Mouse (Mus musculus): ENCODE measurements around the gene Bend5. TPM values are rescaled to one million over a fixed set of nuclear protein-coding genes. Genes with fewer than 3 reads are reported as not detected.

Gene Bend5
- total RNA-seq (2022): 10 to 100 TPM; 10.7 to 12.6 (median 11.8) TPM

GRCm38 (mm10) chr4:111414818-111415488 is at the start of gene Bend5:
TSS of gene Bend5 (plus strand) at chr4:111415006.
- peak; percentile 26 to 52 for DNase-seq (ENCODE audit: low spot score in 2 of 2)

DNA sequence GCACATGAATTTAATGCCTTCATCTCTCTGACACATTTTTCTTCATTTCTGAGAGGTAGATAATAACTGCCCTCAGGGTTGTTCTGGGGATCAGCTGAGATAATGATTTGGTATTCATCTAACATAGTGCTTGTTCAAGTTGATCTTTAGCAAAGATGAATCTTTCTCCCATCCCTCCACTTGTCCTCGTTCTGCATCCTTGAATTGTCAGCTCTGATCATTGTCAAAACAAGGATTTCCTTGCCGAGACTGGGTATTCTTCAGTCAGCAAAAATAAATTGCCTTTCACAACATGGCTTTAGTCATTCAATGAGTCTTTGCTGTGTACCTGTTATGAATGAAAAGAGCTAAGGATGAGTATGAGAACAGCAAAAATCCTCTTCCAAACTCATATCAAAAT is 47.0 kb upstream of the Bend5 start:
- DNase-seq (ENCODE audit: low spot score in 2 of 2): no peak

GRCm38 (mm10) chr4:111377159-111377558 is 37.6 kb upstream of the Bend5 start:
- DNase-seq (ENCODE audit: low spot score in 2 of 2): no peak

GRCm38 (mm10) chr4:111378071-111378470 is 36.7 kb upstream of the Bend5 start:
- DNase-seq (ENCODE audit: low spot score in 2 of 2): no peak

DNA sequence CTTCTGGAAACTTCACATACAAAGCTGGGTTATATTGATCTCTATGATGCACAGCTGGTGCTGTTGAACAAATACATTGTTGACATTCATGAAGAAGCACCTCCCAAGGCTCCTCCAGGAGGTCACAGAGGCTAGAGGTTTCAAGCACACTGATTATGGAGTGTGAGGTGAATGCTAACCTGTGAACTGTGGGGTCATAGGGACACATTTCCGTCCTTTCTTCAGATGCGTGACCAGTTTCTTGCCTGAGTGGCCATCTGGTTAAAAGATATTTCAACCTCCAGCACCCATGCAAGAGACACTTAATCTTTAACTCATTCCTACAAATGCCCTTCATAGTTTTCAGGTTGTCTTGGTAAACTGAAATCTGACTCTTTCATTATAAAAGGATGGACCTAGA is 31.7 kb upstream of the Bend5 start:
- no peak for DNase-seq (ENCODE audit: low spot score in 2 of 2)

- no peak for DNase-seq (ENCODE audit: low spot score in 2 of 2)
Observed at GRCm38 (mm10) chr4:111390736-111391135, 24.1 kb upstream of the Bend5 start.

- DNase-seq (ENCODE audit: low spot score in 2 of 2): no peak
Observed at GRCm38 (mm10) chr4:111399784-111400183, 15.0 kb upstream of the Bend5 start.

GRCm38 (mm10) chr4:111400676-111401075 is 14.1 kb upstream of the Bend5 start:
- DNase-seq (ENCODE audit: low spot score in 2 of 2): no peak

GRCm38 (mm10) chr4:111403243-111403642 is 11.6 kb upstream of the Bend5 start:
- DNase-seq (ENCODE audit: low spot score in 2 of 2): no peak

GRCm38 (mm10) chr4:111410731-111411130 is 4.1 kb upstream of the Bend5 start:
- no peak for DNase-seq (ENCODE audit: low spot score in 2 of 2)

DNA sequence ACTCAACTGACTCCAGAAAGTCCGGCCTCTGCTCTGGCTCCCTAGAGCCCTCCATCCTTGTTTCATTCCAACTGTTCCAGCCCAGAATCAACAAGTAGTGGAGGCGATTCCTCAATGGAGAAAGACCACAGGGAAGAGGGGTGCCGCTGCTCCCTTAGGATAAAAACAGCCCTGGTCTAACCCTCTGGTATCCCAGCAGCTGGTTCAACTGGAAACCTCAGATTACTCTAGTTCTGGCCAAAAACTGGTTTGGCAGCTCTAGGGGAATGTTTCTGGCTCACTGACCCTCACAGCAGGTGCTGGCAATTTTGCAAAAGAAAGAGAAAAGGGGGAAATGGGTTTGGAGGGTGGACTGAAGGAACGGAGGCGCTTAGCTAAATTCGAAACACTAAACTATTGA is 407 bp upstream of the Bend5 start:
- no peak for DNase-seq (ENCODE audit: low spot score in 2 of 2)

DNA sequence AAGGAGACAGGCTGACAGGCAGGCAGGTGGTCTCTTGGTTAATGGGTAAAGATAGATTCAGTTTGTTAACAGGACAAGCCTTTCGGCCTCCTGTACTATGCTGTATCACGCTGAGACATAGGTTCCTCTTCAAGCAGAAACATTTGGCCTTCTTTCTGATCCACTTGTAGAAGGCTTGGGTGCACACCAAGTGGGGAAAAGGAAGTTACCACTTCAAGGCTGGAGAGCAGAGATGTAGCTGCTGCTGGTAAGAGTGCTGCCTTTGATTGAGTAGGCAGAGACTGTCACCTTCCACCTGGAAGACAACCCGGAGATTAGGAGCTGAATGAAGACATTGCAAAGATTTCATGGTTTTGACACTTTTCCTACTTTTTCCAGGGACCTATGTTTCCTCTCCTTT is 1.3 kb downstream of the Bend5 start:
- no peak for DNase-seq (ENCODE audit: low spot score in 2 of 2)

GRCm38 (mm10) chr4:111416551-111416950 is 1.7 kb downstream of the Bend5 start:
- no peak for DNase-seq (ENCODE audit: low spot score in 2 of 2)

DNA sequence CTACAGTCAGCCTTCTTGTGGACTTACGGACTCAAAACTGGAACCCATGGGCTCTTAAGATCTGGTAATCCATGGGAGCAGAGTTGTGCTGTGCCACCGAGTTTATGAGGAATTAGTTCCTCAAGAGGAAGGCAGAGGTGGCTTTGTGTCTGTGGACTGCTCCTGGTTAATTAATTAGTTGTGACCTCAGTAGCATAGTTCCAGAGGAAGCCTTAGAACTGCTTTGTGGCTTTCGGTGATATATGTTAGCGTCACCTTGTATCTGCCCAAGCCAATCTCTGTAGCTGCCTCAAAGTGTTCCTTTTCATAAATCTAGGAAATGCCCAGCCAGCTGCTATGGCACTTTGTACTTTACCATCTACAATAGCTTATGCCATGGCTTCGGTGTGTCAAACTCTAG is 2.9 kb downstream of the Bend5 start:
- DNase-seq (ENCODE audit: low spot score in 2 of 2): no peak

DNA sequence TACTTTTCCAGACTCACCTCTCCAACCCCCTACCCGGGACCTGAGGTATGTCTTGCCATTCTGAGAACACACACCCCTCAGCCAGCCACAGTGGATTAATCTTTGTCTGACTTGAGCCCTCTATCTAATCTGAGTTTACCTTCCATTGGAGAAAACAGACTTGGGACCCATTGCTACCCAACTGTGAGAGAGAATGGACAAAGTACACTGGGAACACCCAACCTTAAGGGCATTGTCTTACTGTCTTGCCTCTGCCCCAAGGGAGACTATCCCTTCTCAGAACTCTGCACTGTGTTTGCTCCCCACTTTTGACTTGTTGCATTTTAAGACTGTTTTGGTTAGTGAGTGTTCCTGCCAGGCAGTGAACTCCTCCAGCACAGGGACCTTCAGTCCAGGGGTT is 4.7 kb downstream of the Bend5 start:
- no peak for DNase-seq (ENCODE audit: low spot score in 2 of 2)

DNA sequence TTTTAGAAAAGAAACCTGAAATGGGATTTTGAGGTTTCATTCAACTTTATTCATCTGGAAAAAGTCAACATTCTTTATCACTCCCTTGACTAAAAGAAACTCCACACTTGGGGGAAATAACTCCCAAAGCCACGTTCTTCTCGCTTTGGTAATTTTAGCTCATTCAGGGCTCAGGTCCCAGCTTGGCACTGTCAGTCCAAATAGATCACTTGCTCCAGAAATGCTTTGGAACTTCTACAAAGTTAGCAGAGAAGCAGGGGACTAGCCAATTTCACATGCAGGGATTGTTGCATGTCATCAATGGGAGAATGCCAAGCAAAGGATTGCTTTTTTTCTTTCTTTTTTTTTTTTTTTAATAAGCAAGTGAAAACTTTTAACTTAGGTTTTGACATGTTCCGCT is 5.2 kb downstream of the Bend5 start:
- DNase-seq (ENCODE audit: low spot score in 2 of 2): no peak

GRCm38 (mm10) chr4:111420955-111421354 is 6.1 kb downstream of the Bend5 start:
- DNase-seq (ENCODE audit: low spot score in 2 of 2): no peak

DNA sequence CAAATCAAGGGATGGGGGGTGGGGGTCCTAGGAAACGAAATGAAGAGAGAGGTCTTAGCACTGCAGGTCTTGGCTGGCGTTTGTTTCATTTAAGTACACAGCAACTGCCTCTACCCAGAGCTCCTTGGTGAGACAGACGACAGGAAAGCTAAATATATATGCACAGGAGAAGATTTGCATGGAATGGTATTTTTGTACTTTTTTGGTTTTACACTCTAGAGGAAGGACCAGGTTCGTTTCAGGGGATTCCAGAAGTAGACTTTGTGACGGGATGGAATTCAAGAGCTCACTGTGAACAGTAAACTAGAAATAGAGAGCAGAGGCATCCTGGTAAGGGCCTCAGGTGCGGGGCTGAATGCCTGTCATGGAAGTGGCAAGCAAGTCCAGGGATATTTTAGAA is 7.0 kb downstream of the Bend5 start:
- DNase-seq (ENCODE audit: low spot score in 2 of 2): no peak

DNA sequence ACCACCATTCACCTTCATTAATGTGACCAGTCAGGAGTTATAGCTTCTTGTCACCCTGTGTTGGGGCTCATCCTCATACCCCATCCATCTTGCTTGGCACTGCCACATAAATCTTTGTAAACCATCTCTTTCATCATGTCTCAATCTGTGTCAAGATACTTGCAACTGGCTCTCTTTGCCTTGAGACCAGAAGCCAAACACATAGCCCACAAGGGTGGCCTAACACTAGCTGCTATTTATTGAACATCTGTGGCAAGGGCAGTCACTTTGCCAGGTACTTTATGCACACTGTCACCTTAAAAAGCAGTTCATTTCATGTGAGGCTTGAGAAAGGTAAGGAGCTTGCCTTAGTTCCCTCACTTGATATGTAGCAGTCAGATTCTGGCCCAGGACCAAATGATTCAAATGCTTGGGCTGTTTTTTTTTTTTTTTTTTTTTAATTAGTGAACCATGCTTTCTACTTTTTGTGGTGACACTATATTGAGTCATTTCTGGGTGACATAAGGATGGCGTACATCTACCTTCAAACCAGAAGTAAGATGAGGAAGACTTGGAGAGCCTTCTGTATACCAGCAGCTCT is 9.7 kb downstream of the Bend5 start:
- no peak for DNase-seq (ENCODE audit: low spot score in 2 of 2)

DNA sequence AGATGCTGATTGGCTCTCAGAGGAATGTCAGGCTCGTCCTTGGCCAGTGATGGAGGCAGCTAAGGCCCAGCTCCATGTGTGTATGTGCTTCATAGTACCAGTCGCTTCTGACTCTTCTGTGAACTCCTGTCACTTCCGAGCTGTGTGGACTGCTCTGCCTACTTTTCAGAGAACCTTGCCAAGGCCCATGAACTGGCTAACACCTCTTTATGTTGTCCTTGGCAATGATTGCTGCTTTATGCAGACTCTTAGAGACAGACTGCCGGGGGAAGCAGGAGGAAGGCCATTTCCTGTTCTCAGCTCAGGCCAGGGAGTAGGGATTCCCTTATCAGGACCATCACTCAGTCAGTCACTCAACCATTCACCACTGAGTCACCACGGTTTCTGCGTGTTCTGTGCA is 10.4 kb downstream of the Bend5 start:
- no peak for DNase-seq (ENCODE audit: low spot score in 2 of 2)

DNA sequence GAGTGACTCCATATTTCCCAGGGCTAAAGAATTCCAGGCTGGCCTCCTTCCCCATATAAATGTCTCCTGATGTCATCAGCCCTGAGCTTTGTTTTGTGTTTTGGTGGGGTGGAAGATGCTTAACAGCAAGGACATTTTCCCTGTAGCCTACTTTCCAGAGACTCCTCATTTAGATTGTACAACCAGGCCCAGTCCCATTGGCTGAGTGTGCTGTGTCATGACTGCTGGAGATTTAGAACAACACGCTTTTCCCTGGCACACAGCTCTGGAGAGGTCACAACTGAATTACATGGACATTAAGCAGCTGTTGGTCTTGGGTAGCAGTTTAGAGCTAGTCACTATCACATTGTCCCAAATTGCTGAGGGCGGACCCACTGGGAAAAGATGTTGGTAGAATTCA is 16.4 kb downstream of the Bend5 start:
- no peak for DNase-seq (ENCODE audit: low spot score in 2 of 2)

DNA sequence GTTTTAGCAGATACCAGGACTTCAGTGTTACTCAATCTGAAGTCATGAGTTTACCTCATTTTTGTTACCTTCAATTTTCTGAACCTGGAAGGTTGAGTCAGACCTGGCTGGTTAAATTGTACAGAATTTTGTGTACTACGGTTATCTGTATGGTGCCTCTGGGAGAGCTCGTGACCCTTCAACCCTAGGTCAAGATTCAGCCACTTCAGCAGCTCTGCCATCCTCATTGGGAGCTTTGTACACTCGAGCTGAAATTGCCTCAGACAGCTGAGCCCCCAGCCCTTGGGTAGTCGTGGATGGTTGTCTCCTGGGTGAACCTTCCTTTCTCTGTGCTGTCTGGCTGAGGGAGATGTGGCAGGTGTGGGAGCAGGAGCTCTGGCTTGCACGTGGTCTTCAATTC is 17.2 kb downstream of the Bend5 start:
- DNase-seq (ENCODE audit: low spot score in 2 of 2): no peak

DNA sequence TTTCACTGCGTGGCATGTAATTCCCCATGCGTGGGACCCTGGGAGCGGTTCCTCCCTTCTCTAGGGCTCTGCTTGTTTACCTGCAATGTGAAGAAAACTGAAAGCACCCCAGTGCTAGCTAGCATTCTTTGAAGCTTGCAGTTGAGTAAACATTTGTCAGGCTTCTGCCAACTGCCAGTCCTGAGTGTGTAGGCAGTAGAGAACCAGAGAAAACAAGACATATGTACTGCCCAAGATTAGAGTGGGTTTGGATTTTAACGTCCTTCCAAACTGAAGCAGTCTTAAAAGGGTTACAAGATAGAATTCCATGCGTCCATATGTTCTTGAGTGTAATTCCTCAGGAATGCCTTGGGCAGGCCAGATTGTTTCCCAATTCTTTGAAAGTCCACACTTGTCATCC is 17.6 kb downstream of the Bend5 start:
- no peak for DNase-seq (ENCODE audit: low spot score in 2 of 2)

- no peak for DNase-seq (ENCODE audit: low spot score in 2 of 2)
Observed at GRCm38 (mm10) chr4:111441709-111442108, 26.9 kb downstream of the Bend5 start.
